Mouse (Mus musculus) macrophage (primary cell): ENCODE data around the gene Gm5767. TPM values are rescaled to one million over a fixed set of nuclear protein-coding genes. Genes with fewer than 3 reads are reported as not detected.
"Not testable (repeated sequence)": the region's sequence is repeated elsewhere in the genome, so short reads cannot be mapped to it uniquely, and the experiment has no call there.

Experiments used
- H3K27ac ChIP-seq: fragments of 350-480 bp; formaldehyde crosslinking; 2 replicates; pipeline ENCODE4 v1.9.0; 2021
- H3K36me3 ChIP-seq: fragments of 350-480 bp; formaldehyde crosslinking; 2 replicates; pipeline ENCODE4 v1.9.0; 2021; ENCODE audit errors: inconsistent target
- H3K4me3 ChIP-seq: fragments of 350-480 bp; formaldehyde crosslinking; 2 replicates; pipeline ENCODE4 v1.9.0; 2021; ENCODE audit errors: inconsistent target
- H3K79me2 ChIP-seq: fragments of 350-480 bp; formaldehyde crosslinking; 2 replicates; pipeline ENCODE4 v1.9.0; 2021; ENCODE audit errors: inconsistent target
- WGBS: methylation state at CpG from one replicate; pipeline ENCODE4 v1.1.7; 2026; ENCODE audit warnings: inconsistent platforms; ENCODE audit not compliant: missing documents; 5-methylcytosine and 5-hydroxymethylcytosine counted together
- polyA plus RNA-seq: library from polyadenylated mRNA; stranded (reverse); fragments of 250-400 nt; gene quantifications from 3 replicates; pipeline ENCODE4 v1.2.4, GENCODE M21; 2018; ENCODE audit warnings: inconsistent platforms

Gene Gm5767
- polyA plus RNA-seq, 1 experiment from 2014 or later = not detected

- 96% methylated on average over 5 of the region's 5 CpGs for WGBS
- Histone ChIP-seq H3K27ac (no peak overlapping the region), H3K36me3 (peaks cover 64% of the 10 kb centered on the region), H3K79me2 (peaks cover 100% of the 10 kb centered on the region), H3K4me3 (no peak overlapping the region)
Observed at GRCm38 (mm10) chr16:8714851-8715250, 34.3 kb downstream of the Gm5767 start.

GRCm38 (mm10) chr16:8715513-8716080, 35.0 kb downstream of the Gm5767 start:
- WGBS = 93% methylated on average over 6 of the region's 10 CpGs
- Histone ChIP-seq H3K79me2 (peaks cover 100% of the 10 kb centered on the region), H3K27ac (no peak overlapping the region), H3K4me3 (no peak overlapping the region), H3K36me3 (peaks cover 59% of the 10 kb centered on the region)

- H3K79me2 ChIP-seq = peaks cover 100% of the 10 kb centered on the region
- H3K4me3 ChIP-seq = no peak overlapping the region
- H3K27ac ChIP-seq = no peak overlapping the region
- 73% methylated on average over 6 of the region's 6 CpGs for WGBS
- peaks cover 52% of the 10 kb centered on the region for H3K36me3 ChIP-seq
Observed at GRCm38 (mm10) chr16:8716300-8716699, 35.7 kb downstream of the Gm5767 start.

DNA sequence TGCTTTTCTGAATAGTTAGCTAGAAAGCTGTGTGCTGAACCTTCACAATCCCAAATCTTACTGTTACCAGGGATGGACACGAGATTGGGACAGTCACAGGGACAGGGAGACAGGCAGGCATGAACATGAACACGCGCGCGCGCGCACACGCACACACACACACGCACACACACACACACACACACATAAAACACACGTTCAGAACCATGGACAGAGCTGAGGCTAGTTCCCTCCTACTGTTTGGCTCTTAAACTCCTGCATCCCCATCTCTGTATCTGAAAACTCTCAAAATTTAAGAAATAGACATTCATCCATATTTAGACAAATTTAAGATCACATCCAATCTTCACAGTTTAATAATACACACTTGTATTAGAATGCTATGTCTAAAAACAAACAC, 37.2 kb downstream of the Gm5767 start:
- Histone ChIP-seq H3K36me3 (peaks cover 37% of the 10 kb centered on the region), H3K4me3 (no peak overlapping the region), H3K79me2 (peaks cover 100% of the 10 kb centered on the region), H3K27ac (no peak overlapping the region)
- WGBS = 95% methylated on average over 10 of the region's 10 CpGs

DNA sequence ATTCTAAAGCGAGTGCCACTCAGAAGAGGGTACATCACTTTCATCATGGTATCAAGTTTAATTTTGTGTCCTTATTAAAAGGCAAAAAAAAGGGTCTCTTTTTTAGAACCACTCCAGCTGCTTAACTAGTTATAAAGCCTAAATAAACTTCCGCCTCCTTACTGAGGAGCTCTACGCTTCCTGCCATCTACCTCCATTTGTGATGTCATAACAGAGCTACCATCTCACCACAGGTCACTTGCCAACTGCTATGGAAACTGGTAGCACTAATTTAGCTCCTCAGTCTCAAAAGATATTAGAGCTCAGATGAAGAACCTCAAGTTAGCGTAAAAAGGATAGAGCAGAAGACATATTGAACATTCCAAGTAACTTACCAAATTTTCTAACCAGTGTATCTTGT, 39.9 kb downstream of the Gm5767 start:
- Histone ChIP-seq H3K36me3 (peaks cover 11% of the 10 kb centered on the region), H3K4me3 (no peak overlapping the region), H3K79me2 (peaks cover 100% of the 10 kb centered on the region), H3K27ac (no peak overlapping the region)
- WGBS = 98% methylated on average over 4 of the region's 4 CpGs

DNA sequence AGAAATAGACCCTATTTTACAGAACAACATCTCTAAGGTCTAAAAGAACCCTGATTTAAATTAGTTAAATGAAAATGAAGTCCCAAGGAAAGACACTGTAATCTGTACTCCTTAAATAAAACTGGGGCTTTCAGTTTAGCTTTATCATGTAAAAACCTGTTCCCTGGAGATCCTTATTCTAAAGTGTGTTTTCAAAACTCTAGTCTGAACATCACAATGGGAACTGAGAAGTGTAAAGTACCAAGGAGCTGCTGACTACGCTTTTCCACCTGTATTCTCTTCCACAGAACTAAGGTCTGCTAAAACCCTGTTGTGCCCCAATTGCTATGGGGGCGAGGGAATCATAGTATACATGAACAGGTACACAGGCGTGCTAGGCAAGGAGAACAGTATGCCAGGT, 43.5 kb downstream of the Gm5767 start:
- peaks cover 100% of the 10 kb centered on the region for H3K79me2 ChIP-seq
- 90% methylated on average over 3 of the region's 3 CpGs for WGBS
- H3K4me3 ChIP-seq = no peak overlapping the region
- H3K36me3 ChIP-seq = no peaks in the 10 kb centered on the region
- no peak overlapping the region for H3K27ac ChIP-seq

GRCm38 (mm10) chr16:8725807-8726206, 45.2 kb downstream of the Gm5767 start:
- no peak overlapping the region for H3K27ac ChIP-seq
- WGBS = 90% methylated on average over 2 of the region's 2 CpGs
- peaks cover 100% of the 10 kb centered on the region for H3K79me2 ChIP-seq
- H3K4me3 ChIP-seq = no peak overlapping the region
- no peaks in the 10 kb centered on the region for H3K36me3 ChIP-seq

DNA sequence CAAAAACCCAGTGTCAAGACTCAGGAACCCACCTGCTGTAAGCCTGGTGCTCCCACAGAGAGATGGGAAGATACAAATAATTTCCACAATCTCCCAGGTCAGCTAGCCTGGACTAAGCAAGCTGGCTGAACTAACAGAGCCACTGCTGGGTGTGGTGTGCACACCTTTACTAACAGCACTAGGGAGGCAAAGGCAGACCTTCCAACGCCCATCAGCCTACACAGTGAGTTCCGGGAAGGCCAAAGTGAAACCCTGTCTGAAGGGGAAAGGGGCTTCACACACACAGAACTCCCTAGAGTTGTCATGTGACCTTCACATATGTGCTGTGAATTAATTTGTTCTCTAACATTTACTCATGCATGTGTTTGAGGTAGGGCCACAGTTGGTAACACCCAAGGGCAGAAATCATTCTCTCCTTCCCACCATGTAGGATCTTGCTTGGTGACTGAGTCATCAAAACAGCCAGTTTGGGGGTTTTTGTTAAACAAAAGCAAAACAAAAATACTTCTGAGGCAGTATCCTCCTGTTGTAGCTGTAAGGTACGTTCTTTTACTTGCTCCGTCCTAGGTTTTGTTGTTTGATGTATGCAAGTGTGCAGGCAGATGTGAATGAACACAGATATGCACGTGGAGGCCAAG, 47.7 kb downstream of the Gm5767 start:
- no peak overlapping the region for H3K4me3 ChIP-seq
- peaks cover 100% of the 10 kb centered on the region for H3K79me2 ChIP-seq
- WGBS = 100% methylated on average over 5 of the region's 5 CpGs
- no peaks in the 10 kb centered on the region for H3K36me3 ChIP-seq
- no peak overlapping the region for H3K27ac ChIP-seq

DNA sequence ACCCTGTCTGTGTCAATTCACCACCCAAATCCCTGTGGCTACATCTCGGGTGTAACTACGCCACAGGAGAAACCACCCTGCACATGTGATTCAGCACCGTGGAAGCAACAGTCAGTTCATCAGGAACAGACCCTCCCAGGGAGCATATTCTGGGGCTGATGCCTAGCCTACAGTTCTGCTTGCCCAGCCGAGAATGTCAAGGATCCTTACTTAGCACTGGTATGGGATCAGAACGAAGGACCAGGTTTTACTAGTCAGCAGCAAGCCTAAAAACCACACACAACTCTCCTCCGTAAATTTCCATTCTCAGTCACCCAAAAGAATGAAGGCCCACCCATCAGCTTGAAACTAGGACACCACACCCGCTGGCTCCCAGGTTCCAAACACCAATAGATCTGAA, 51.1 kb downstream of the Gm5767 start:
- WGBS = 68% methylated on average over 7 of the region's 7 CpGs
- Histone ChIP-seq H3K4me3 (no peak overlapping the region), H3K27ac (no peak overlapping the region), H3K79me2 (peaks cover 100% of the 10 kb centered on the region), H3K36me3 (no peaks in the 10 kb centered on the region)

DNA sequence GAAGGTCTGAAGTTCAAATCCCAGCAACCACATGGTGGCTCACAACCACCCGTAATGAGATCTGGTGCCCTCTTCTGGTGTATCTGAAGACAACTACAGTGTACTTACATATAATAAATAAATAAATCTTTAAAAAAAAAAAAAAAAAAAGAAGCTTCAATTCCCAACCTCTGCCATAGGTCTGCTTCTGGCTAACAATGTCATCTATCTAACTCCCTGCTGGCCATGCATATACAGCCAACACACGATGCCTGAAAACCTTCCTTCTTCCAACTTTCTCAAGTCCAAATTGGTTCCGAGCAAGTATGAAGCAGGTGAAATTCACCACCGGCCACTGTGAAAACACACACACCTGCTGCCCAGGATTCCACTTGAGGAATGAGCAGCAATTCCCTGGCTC, 51.9 kb downstream of the Gm5767 start:
- not testable (repeated sequence) for H3K27ac ChIP-seq, H3K36me3 ChIP-seq, H3K4me3 ChIP-seq
- H3K79me2 ChIP-seq = peaks cover 100% of the 10 kb centered on the region
- 92% methylated on average over 3 of the region's 4 CpGs for WGBS

Other genes with a start within 250 kb of the Gm5767 start
- 3.4 to 6.3 TPM (median 5.4 TPM) in 3 replicates for gene Mettl22, start 210.0 kb upstream of the Gm5767 start, polyA plus RNA-seq
- not detected in 3 replicates for gene Abat, start 167.3 kb upstream of the Gm5767 start, polyA plus RNA-seq
- gene Pmm2, start 43.1 kb upstream of the Gm5767 start, polyA plus RNA-seq = 58.2 to 78.8 TPM (median 59.4 TPM) in 3 replicates
- gene Tmem186, start 43.1 kb upstream of the Gm5767 start, polyA plus RNA-seq = 6.0 to 8.8 TPM (median 7.0 TPM) in 3 replicates
- 10.6 to 24.9 TPM (median 19.0 TPM) in 3 replicates for gene Carhsp1, start 8.6 kb upstream of the Gm5767 start, polyA plus RNA-seq
- gene Usp7, start 111.5 kb downstream of the Gm5767 start, polyA plus RNA-seq = 46.1 to 73.0 TPM (median 65.1 TPM) in 3 replicates
- 33.2 to 46.9 TPM (median 39.9 TPM) in 3 replicates for gene 1810013L24Rik, start 149.3 kb downstream of the Gm5767 start, polyA plus RNA-seq